Mouse (Mus musculus): ENCODE data around the gene Mex3d.

Gene Mex3d

DNA sequence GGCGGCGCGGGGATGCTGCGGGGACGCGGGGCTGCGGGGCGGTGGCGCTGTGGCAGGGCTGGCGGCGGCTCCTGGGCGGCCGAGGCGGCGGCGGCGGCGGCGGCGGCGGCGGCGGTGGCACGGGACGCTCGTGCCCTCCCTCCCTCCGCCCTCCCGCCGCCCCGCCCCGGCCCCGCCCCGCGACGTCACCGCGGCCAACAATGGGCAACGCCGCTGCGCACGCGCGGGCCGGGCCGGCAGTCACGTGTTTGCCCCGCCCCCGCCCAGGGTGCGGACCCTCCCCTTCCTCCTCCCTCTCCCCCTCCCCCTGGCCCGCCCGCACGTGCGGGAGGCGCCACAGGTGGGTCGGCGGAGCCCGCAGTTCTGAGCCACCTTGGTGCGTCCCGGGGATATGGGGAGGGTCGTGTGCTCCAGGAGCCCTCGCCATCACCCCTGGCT lies at the start of gene Mex3d:
Mex3d (minus strand) TSS at position 138 of the 438 bp plus-strand sequence.
- DNase-seq (ENCODE audit: low read depth, low spot score): peak; percentile 85

DNA sequence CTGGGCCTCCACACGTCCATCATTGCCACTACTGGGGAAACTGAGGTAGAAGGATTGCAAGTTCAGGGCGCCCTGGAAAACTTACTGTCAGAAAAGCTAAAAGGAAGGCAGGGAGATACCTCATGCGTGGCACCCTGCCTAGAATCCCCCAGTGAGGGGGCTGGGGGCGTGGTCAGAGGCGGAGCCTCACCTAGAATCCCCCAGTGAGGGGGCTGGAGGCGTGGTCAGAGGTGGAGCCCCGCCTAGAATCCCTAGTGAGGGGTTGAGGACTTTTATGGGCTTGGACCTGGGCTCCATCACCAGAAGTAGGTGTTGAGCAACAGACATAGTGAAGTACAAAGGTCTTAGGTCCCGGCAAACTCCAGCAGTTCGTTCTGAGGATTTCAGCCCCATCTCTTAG lies 48.8 kb upstream of the Mex3d start:
- no peak for DNase-seq (ENCODE audit: low read depth, low spot score)

DNA sequence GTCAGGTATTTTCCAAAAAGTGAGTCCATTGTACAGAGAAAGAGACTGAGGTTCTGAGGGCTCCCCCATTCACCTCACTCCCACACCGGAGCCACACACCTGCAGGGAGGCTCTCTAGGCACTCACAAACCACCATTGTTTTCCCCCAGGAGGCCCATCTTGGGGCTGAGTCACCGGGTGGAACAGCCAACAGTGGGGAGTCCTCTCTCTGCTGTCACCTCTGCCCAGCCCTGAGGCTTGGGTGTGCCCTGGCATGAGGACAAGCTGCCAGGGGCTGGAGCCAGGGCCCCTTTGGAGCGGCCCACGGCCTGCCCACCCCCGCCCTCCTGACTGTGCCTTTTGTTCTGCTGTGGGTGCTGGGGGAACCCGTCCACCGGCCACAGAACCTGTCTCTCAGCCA lies 48.3 kb upstream of the Mex3d start:
- DNase-seq (ENCODE audit: low read depth, low spot score): no peak

DNA sequence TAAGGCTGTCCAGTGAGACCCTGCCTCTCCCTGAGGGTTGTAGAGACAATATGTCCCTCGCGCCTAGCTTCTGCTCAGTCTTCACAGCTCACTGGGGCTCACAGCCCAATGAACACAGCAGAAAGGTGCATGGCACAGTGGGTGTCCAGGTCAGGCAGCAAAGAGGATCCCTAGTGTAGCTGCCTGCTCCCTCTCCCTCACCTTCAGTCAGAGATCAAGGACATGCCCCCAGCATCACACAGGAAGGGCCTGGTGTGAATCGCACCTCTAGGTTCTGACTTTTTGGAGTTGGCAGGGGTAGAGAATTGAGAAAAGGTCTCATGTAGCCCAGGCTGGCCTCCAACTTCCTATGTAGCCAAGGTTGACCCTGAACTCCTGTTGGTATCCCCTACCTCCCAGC lies 47.4 kb upstream of the Mex3d start:
- no peak for DNase-seq (ENCODE audit: low read depth, low spot score)

DNA sequence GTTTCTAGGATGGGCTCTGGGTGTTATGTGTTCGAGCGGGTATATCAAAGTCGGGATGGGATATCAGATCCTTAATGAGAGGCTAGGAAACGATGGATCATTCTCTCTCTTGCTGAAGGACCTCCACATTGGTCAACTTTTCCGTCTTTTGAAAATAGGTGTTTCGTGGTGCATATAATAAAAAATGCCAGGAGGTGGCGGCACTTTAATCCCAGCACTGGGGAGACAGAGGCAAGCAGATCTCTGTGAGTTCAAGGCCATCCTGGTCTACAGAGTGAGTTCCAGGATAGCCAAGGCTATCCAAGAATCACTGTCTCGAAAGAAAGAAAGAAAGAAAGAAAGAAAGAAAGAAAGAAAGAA lies 46.8 kb upstream of the Mex3d start:
- DNase-seq (ENCODE audit: low read depth, low spot score): no peak

DNA sequence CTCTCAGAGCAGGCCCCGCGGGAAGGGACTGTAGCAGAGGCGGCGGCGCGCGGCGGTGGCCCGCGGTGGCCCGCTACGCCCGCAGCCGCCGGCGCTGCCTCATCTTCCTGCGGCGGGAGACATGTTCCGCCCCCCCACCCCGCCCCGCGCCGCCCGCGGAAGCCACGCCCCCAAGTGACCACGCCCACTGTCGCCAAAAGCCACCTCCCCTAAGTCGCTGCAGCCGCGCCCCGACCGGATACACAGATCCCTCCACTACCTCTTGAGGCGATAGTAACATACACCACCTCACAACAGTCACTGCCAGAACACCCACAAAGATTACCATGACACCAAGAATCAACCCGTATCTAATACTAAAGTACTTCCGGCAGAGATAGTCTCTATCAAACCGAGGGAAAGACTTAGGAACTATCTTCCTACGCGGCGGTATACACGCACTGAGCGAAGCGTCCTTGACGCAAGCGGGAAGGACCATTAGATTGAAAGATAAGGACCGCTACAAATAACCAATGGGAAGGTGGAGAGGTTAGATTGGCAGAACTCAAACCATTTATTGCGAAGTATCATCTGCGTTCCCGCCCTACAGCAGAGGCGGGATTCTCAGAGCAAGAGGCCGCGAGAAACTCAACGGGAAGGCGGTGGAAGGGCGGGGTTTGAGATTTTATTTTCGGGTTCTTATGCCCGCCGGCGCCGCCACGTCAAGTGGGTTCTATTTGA lies 46.2 kb upstream of the Mex3d start, which contains the start of gene Tcf3:
Tcf3 (minus strand) TSS at position 135 of the 720 bp plus-strand sequence.
- peak; percentile 93 for DNase-seq (ENCODE audit: low read depth, low spot score)

DNA sequence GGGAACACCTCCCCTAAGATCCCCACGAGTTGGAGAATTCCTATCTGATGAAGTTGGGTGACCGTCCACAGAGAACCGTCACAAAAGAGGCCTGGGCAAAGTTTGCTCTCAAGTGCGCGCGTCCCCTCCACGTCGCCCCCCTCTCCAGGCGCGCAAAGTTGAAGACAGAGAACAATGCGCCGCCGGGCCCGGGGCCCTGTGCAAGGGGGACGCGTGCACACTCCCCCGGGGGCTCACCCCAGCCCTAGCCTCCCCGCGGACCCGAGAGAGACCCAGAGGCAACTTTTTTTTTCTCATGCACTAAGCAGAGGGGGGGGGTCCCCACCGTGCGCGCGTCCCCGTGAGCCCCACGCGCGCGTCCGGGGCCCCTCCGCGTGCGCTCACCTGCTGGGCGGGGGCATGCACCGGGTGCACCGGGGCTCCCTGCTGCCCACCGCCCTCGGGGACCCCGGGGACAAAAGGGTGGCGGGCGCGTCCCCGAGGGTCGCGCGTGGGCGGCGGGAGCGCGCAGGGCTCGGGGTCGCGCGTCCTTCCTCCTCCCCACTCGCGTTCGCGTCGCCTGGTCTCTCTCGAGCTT lies 45.6 kb upstream of the Mex3d start:
- no peak for DNase-seq (ENCODE audit: low read depth, low spot score)

DNA sequence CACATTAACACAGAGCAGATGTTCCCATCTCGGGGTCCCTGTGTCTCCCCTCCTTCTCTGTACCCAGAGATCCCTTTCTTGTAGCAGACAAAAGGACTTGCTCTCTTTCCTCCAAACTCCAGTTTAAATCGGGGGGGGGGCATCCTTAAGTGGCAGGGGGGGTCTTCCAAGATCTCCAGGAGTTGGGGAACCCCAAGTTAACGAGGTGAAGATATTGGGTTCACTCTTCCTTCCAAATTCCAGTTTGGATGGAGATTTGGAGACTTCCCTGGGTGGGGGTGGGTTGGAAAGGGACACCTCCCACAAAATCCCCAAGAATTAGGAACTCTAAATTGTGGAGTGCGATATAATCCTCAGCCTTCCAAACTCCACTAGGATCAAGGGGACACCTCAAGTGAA lies 44.9 kb upstream of the Mex3d start:
- DNase-seq (ENCODE audit: low read depth, low spot score): no peak

DNA sequence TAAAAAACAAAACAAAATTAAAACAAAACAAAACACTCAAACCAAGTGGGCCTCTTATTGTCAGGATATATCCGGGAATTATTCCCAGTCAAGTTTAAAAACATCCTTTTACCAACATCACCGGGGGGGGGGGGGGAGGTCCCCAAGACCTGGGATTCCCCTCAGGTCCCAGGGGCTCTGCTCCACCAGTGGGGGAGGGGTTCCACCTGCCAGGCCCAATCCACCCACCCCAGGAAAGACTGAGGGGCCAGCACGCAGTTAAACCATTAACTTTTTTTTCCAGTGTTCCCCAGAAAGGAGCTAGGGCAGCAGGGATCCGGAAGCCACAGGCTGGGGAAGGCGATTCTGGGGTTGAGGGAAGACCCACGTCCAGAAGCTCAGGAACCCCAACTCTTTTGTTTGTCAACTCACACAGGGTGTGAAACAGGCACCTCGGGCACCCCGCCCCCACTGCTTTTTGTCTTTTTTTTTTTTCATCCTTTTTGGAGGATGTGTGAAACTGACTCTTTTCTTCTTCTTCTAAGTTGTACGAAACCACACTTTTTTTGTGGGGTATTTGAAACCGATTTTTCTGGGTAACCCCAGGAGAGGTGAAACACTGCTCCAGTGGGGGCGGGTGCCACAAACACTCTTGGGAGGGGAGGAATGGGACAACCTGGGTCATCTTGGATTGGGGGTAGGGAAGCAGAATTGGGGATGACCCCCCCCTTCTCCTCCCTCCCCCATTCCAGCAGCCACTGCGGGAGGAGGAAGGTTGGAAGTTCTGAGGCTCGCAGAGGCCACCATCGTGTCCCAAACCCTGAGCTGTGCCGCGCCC lies 44.3 kb upstream of the Mex3d start:
- no peak for DNase-seq (ENCODE audit: low read depth, low spot score)

DNA sequence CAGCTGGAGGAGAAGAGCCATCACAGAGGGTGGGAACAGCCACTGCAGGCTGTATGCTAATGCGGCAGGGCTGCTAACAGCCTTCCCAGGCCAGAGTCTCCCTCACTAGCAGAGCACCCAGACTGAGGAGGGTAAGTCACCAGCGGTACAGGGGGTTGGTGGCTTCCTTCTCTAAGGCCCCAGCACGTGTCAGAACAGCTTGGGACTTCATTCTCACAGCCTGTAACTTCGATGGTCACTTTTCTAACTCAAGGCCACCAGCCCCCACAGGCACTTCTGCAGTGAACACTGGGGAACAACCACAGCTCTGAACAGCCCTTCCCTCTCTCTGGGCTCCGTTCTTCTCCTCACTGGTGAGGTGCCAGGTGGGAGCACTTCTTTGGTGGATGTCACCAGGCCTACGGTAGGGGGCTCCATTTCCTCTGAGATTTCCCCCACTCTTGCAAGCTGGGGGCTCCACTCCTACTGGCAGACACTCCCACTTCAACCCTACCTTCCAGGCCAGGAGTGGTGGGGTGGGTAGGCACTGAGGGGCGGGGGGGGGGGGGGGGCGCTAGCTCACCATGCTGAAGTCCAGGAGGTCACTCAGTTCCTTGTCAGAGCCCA lies 43.0 kb upstream of the Mex3d start:
- DNase-seq (ENCODE audit: low read depth, low spot score): no peak

DNA sequence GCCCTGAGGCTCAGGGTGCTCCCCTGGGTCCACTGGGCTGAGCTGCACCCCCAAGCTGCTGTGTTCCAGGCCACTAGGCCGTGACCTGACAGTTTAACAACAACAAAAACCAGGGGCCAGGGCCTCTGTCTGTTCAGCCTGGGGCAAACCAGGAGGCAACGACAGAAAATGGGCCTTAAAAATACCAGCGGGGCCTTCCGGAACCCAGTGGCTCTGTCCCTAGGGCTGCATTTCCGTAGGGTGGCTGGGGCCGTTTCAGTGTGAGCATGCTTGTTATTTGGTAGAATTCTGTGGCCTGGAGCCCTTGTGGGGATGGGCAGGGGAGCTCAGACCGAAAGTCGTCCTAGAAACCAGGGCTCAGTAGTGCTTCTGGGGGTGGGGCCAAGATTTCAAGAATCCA lies 42.3 kb upstream of the Mex3d start:
- DNase-seq (ENCODE audit: low read depth, low spot score): no peak

DNA sequence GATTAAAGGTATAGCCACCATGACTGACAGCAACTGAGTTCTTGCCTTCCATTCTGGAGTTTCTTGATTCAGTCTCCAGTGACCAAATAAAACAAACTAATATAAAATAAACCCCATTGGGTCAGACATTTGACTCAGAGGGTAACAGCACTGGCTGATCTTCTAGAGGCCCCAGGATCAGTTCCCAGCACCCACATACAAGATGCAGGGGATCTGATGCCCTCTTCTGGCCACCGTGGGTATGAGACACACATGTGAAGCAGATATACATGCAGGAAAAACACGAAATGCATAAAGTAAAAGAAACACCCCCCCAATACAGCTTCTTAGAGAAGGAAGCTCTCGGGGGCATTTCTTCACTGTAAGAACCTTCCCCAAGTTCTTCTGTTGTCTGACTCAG lies 37.6 kb upstream of the Mex3d start:
- DNase-seq (ENCODE audit: low read depth, low spot score): no peak

DNA sequence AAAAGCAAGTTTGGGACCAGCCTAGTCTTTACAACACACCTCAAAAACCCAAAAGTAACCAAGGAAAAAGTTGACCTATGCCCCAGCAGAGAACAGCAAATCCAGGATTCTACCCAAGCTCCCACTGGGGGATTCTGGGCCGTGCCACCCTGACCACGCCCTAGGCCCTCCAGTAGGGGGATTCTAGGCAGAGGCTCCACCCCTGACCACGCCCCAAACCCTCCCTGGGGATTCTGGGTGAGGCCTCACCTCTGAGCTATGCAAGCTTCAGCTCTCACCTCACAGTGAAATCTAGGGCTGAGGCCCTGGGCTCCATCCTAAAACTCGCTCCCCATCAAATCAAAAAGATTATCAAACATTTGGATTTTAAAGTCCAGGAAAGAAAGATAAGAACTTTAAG lies 36.1 kb upstream of the Mex3d start:
- no peak for DNase-seq (ENCODE audit: low read depth, low spot score)

DNA sequence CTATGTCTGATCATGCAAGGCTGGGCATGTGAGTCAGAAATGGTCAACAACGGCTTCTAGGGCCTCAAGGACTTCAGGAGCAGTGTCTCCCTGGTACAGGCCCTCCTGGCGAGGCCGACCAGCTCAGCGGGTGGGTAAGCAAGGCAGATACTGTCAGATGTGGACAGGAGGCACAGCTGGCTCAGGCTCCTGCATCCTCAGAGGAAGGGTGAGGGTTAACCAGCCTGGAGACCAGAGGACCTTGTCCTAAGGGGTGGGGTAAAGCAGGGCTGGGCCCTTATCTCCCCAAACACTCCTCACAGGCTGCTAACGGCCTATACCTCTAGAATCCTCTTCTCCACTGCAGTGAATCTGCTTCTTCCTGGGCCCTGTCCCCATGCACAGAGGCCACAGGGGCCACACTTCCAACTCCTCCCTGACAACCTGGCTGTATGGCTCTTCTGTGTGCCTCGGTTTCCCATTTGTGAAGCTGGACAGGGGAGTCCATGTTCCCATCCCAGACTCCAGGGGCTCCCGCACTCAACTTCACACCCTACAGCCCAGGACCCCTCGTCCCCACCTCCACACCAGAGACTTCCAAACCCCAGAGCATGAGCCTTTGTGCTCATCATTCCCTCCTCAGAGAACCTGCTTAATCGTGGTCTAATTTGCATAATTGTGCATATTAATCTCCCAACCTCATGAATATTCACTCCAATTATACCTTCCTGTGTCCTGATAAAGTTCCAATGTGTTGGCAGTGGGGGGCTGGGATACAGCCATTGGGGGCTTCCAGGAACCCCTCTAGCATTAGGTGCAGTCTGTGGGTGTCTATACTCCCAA lies 34.4 kb upstream of the Mex3d start:
- DNase-seq (ENCODE audit: low read depth, low spot score): no peak

DNA sequence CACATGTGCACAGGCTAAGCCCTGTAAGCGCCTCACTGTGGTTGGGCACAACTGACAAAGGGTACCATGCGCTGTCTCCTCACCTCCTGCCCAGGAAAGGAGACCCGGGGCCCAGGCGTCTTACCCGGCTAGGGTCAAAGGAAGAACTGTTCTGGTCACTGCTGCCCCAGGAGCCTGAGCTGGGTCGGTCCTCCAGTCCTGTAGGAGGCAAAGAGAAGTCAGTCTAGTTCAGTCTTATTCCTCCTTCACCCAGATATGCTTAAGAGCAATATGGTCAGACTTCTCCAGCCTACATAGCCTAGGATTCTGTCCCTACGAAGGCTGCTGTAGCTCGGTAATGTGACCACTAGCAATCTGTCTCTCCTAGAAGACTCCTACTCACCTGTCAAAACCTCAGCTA lies 33.7 kb upstream of the Mex3d start:
- no peak for DNase-seq (ENCODE audit: low read depth, low spot score)

DNA sequence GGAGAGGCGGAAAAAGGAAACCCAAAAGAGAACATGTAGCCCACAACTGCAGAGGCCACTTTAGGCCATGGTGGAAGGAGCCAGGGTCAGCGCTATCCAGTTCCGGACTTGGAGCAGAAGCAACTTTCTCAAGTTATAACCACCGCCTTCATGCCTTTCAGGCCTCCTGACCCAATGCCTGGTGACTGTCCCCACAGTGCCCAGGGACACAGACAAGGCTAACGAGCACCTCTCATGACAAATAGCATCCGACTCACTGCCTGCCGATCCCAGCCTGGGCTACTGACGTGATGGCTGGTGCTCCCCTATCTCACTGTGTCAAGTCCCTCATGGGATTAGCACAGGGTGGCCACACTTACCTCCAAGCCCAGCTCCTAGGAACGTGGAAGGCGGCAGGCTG lies 33.3 kb upstream of the Mex3d start:
- DNase-seq (ENCODE audit: low read depth, low spot score): no peak

DNA sequence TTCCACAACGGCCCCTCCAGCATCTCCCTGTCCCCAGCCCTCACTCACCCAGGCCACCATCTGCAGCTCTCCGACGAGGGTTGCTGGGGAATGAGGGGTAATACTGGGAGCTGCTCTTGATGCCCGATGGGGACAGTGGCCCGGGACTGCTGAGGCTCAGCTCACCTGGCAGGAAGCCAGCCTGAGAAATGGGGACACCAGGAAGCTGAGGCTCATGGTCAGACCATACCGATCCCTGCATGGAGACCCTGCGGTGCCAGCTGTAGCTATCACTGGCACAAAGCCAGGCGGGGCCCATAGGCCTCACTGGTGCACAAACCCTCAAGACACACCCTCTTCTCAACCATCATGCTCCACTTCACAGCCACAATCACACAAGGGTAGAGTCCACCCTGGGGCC lies 32.0 kb upstream of the Mex3d start:
- DNase-seq (ENCODE audit: low read depth, low spot score): no peak

DNA sequence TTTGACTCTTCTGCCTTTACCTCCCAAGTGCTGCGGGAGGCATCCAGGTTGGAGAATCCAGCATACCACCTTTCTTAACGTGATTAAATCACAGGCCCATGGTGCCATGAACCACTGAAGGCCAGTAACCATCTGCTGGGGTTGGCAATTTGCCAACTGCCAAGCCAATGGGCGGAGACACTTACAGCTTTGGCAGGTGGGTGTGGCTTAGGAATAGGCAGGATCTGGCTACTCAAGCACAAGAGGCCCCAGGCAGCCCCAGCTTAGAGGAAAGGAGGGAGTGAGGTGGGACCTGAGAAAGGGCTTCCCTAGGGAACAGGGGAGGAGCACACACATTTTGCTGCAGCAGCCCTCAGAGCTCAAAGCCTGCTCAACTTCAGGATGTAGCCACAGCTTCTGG lies 30.9 kb upstream of the Mex3d start:
- peak; percentile 84 for DNase-seq (ENCODE audit: low read depth, low spot score)

DNA sequence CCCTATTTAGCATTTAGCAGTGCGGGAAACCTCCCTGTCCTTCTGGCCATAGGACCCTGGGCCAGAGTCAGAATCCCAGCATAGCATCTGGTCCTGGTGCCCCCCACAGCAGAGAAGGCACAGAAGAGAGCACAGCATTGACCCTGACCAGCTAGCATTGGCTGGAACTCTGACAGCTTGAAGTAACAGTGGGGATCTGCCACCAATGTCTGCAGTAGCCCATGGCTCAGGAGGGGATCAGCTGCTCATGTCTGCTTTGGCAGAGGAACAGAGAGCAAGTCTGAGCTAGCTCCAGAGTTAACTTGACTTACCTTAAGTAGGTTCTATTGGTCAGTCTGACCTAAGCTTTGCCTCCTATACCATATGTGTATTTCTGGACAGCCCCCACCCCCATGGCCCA lies 30.4 kb upstream of the Mex3d start:
- no peak for DNase-seq (ENCODE audit: low read depth, low spot score)

DNA sequence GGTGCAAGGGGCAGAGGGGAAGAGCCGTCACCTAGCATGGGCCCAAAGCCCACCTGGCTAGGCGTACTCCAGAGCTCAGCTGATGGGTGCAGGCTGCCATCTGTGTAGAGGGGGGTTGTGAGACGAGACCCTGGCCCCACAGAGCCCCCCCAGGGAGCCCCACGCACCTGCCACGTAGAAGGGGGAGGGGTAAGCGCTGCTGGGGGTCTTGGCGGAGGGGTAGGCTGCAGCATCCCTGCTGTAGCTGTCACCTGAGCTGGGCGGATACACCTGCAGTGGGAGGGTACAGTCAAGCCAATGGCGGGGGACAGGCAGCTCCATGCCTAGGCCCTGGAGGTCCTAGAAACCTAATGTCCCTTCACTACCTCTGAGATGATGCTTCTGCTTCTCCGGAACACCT lies 29.9 kb upstream of the Mex3d start:
- DNase-seq (ENCODE audit: low read depth, low spot score): no peak

DNA sequence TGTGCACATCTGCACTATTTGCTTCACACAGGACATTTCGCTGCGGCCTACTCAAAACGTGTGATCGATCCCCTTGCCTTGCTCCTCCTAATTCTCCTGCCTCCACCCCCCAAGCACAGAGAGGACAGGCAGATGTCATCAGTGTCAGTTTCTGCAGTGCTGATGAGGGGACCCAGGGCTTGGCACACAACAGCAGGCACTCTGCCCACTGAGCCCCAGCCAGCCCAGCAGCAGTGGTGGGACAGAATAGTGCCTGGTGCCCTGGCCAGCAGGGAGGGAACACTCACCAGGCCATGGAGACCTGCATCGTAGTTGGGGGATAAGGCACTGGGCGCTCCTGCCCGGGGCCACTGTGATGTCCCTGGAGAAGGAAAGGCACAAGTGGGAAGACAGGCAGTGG lies 28.1 kb upstream of the Mex3d start:
- DNase-seq (ENCODE audit: low read depth, low spot score): no peak
